Mouse (Mus musculus): ENCODE data around the gene Usp19.

Usp19 gene

GRCm38 (mm10) chr9:108490559-108491285 is at the start of gene Usp19:
Usp19 (plus strand) TSS chr9:108490602.
- DNase-seq (ENCODE audit: low read depth): peak; percentile 99

GRCm38 (mm10) chr9:108441236-108441919 is 49.0 kb upstream of the Usp19 start:
- DNase-seq (ENCODE audit: low read depth): no peak

DNA sequence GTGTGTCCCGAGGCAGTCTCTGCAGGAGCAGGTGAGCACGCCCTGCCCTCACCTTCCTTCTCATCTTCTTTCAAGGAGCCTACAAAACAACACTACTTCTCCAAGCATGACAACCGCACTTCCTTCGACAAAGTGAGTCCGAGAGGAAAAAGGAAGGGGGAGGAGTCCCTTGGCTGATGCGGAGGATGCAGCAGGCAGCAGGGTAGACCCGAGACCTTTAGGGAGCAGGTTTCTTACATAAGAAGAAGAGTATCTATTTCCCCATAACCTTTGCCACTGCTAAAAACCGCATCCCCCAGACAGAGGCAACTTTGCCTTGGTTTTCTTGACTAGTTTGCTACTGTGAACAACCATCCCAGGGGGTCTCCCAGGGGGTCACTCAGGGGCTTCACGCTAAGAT is 45.3 kb upstream of the Usp19 start:
- peak; percentile 18 for DNase-seq (ENCODE audit: low read depth)

- no peak for DNase-seq (ENCODE audit: low read depth)
These were observed 40.5 kb upstream of the Usp19 start for GRCm38 (mm10) chr9:108449860-108450259.

- no peak for DNase-seq (ENCODE audit: low read depth)
These were observed 39.9 kb upstream of the Usp19 start for GRCm38 (mm10) chr9:108450292-108451169.

- DNase-seq (ENCODE audit: low read depth): no peak
These were observed 39.3 kb upstream of the Usp19 start for GRCm38 (mm10) chr9:108451170-108451493.

GRCm38 (mm10) chr9:108451519-108452160 is 38.8 kb upstream of the Usp19 start:
- DNase-seq (ENCODE audit: low read depth): peak; percentile 18

DNA sequence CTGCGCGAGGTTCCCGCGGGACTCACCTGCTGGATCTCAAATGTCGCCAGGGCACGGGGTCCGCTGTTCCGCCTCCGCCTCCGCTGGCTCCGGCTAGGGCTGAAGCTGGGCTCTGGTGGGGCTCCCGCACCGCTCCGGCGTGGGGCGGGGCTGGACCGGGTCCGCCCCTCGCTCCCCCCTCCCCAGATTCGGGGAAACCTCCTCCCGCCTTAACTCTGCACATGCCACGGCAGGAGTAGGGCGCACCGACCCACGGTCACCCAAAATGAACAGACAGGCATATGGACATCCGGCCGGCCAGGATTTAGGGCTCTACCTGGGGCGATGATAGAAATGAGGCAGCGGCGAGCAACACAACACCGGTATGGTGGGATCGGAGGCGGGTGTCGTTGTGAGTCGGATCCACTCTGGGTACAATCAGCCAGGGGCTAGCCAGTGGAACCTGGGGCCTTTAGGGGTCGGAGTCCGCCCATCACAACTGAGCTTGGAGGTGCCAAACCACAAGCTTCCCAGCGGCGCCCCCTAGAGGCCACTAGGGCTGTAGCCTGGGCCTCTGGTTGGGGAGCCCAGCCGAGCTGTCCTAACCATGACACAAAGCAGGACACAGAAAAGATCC is 38.0 kb upstream of the Usp19 start:
- DNase-seq (ENCODE audit: low read depth): peak; percentile 90

- no peak for DNase-seq (ENCODE audit: low read depth)
These were observed 37.5 kb upstream of the Usp19 start for GRCm38 (mm10) chr9:108452911-108453310.

DNA sequence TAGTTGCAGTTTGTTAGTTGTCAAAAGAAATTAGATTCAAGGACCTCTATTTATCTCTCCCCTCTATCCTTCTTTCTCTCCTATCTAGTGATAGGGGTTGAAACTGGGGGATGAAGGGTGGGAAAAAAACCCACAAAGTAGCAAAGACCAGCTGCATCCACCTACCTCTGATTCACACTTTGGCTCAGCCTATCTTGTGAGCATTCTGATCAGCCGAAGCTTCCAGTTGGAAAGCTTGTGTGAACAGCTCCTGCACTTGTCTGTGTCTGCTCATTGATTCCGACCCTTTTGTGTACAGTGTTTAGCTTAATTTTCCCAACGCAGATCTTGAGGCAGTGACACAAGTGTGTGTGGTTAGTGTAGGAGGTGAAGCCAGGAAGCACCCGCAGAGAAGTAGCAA is 36.9 kb upstream of the Usp19 start:
- no peak for DNase-seq (ENCODE audit: low read depth)

DNA sequence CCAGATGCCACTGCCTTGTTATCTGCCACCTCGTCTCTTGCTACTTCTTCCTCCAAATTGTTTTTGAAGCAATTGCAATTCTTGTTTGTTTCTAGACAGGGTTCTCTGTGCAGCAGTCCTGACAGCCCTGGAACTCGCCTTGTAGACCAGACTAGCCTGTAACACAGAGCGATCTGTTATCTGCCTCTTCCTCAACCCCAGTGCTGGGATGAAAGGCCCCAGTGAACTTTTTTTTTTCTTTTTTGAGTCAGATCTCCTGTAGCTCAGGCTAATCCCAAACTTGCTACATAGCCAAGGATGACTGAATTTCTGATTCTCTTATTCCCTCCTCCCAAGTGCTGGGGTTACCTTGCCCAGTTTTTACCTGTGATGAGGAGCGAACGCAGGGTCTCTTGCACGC is 36.0 kb upstream of the Usp19 start:
- DNase-seq (ENCODE audit: low read depth): no peak

DNA sequence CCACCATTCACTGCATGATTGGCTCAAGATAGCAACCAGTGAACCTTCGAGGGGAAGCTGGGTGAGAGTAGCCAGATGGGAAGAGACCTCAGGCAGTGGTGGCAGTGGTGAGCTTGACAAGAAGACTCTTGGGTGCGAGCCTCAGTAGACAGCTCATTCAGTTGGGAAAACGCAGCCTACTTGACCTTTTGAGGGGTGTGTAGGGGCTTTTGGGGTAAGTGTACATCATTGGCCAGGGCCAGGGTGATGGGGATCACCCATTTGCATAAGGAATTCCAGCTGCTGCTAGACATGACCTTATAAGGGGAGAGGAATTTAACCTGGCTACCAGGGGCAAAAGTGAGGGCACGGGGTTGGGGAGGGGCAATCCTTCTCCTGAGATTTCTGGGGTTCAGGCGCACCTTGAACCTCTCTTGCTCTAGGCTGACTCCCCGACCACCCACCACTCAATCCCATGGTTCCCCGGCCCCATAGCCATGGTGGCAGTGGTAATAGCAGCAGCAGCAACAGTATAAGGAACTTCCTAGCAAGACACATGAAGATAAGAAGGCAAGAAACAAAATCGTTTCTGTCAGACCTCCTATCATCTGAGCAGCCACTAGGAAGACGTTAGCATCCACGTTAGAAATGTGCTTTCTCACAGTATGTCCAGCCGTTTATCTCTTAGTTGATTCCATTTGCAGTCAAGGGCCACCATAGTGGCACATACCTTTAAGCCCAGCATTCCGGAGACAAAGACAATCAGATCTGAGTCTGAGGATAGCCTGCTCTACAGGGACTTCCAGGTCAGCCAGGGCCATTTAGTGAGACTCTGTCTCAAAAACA is 34.4 kb upstream of the Usp19 start:
- DNase-seq (ENCODE audit: low read depth): no peak

- no peak for DNase-seq (ENCODE audit: low read depth)
These were observed 33.4 kb upstream of the Usp19 start for GRCm38 (mm10) chr9:108456953-108457352.

DNA sequence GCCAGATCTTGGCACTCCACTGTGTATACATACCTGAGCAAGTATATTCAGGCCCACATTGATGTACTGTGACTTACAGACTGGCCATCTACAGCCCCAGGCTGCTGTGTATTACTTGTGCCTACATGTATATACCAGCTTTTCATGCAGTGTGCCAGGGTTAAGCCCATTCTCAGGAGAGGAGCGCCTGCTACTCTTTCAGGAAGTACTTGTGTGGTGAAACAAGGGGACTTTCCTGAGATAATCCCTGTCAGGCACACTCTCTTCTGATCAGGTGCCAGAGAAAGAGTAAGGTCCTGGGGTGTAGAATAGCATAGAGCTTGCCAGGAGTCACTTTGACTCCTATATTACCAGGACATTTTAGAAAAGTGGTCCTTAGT is 30.5 kb upstream of the Usp19 start:
- no peak for DNase-seq (ENCODE audit: low read depth)

DNA sequence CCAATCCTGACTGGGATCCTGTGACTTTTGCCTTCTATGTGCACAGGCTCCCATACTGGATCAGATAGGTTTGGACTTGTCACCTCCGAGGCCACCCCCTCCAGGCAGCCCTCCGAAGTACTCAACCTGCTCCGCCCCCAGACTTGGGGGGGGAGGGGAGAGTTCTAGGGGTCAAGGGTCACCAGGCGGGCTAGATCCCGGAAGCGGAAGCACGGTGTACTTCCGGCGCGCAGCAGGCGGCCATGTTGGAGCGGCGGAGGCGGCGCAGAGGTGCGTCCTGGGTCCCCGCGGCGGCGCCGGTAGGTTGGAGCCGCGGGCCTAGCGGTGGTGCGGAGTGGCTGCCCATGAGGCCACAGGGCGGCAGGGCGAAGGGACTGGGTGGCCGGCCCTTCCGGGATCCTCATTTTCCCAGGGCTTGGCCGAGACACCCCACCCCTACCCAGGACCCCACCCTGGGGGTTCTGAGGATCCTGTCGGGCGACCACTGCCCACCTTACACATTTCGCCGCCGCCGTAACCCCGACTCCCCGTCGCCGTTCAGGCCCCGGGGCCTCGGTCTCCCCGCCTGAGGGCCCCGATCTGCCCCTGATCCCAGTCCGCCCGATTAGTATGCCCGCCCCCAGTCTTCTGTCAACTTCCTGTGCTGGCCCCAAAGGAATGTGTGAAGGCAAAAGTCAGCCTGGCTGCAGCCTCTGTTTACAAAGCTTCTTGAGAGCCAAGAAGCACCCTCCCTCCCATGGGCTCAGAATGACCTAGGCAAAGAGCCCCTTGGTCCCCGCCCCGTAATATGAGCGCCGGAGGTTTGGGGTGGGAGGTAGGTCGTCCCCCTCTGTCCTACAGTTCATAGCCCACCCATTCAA is 29.9 kb upstream of the Usp19 start, which contains the start of gene Ccdc71:
Gene Ccdc71 (plus strand): TSS at position 209 of the 860 bp plus-strand sequence.
- peak; percentile 91 for DNase-seq (ENCODE audit: low read depth)

DNA sequence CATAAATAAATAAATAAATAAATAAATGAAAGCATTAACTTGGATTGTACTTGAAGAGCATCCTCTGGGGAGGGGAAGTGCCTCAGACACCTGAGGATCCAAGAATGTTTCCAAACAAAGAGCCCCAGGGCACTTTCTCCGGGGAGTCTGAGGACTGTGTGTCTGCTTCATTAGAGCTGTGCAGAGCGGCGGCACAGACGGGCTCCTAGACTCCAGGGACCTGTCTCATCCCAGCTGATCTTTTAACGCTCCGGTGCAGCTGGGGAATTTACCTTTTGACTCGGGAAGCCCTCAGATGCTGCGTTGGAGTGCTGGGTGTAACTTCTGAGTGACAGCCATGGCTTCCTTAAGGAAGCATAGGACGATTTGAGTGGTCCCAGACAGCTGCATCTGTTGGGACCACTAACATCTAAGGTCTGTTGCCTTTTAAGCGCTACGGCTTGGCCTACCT is 29.2 kb upstream of the Usp19 start, which contains the start of gene Klhdc8b:
Gene Klhdc8b (minus strand): TSS at position 401 of the 451 bp plus-strand sequence.
- no peak for DNase-seq (ENCODE audit: low read depth)

GRCm38 (mm10) chr9:108461675-108462074 is 28.7 kb upstream of the Usp19 start:
- no peak for DNase-seq (ENCODE audit: low read depth)

DNA sequence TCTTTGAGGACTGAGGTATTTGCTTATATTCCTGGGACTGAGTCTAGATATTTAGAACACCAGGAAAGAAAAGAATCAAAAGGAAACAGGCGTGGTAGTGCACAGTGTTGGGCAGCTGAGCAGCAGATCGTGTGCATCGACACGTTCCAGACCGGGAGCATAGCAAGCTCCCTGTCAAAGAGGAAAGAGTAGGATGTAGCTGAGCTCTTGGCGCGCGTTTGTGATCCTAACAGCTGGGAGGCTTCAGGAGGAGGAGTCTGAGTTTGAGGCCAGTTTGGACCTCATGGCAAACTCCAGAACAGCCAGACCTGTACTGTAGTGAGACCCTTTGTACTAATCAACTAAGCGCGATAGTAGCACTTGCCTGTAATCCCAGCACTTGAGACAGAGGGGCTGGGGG is 28.2 kb upstream of the Usp19 start:
- DNase-seq (ENCODE audit: low read depth): no peak

DNA sequence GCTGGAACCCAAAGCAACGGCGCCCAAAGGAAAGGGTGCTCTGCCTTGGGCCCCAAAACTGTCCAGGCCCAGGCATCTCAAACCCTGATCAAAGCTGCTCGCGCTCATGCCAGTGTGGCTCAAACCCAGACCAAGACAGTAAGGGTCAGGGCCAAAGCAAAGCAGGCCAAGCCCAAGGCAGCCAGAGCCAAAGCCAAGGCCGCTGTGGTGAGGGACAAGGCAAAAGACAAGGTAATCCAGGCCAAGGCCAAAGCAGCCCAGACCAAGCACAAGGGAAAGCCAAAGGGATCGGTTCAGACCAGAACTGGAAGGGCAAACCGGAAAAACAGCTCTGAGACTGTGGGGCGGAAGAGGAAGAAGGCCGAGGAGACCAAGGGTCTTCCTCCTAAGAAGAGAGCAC is 26.7 kb upstream of the Usp19 start:
- no peak for DNase-seq (ENCODE audit: low read depth)

DNA sequence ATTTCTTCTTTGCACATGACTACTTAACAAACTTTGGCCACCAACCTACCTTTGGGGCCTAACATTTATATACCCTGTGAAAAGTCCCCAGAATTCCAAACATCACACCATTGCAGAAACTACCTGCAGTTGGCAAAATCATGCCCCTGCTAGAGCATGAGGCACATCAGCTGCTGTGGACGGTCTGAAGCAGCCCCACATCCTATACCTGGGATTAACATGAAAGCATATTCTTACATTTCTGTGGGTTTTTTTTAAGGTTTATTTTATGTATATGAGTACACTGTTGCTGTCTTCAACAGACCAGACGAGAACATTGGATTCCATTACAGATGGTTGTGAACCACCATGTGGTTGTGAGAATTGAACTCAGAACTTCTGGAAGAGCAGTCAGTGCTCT is 24.2 kb upstream of the Usp19 start:
- no peak for DNase-seq (ENCODE audit: low read depth)

Data from induced T-regulatory cell, adult 2 months (primary cell).